In genomic region chr2:34944761-34945160, GRCm38 (mm10) we compare ENCODE assay signal across 8 mouse cellular contexts. TPM values are rescaled to one million over a fixed set of nuclear protein-coding genes. Genes with fewer than 3 reads are reported as not detected.
DNase-seq lines count a peak whose midpoint lies in the region; ATAC-seq and TF ChIP-seq lines count a peak whose summit lies in the region.

No protein-coding gene starts in this region.

- H3K27me3 ChIP-seq in kidney, adult 2 months (replicated peaks; ENCODE audit: control insufficient read depth, insufficient read depth, low read length), result no peaks in the 10 kb centered on the region
- no peaks in the 10 kb centered on the region for H3K27me3 ChIP-seq in kidney, embryonic 14.5 days (ENCODE audit: control insufficient read depth, insufficient read depth, low read length)
- peaks cover 3% of the 10 kb centered on the region; the same call in 1 of the 2 replicates for H3K27me3 ChIP-seq in heart, embryonic 16.5 days (ENCODE audit: control insufficient read depth, insufficient read depth, low read length)
- 0 out of 2 replicates have a peak, but pooled peaks cover 3% of the 10 kb centered on the region for H3K27me3 ChIP-seq in liver, embryonic 15.5 days

- H3K36me3 ChIP-seq in kidney, adult 2 months (ENCODE audit: control insufficient read depth, insufficient read depth, low read length), result no peaks in the 10 kb centered on the region
- H3K36me3 ChIP-seq in kidney, embryonic 14.5 days (ENCODE audit: control insufficient read depth, insufficient read depth, low read length), result no peaks in the 10 kb centered on the region
- H3K36me3 ChIP-seq in heart, embryonic 16.5 days (ENCODE audit: control insufficient read depth, insufficient read depth), result no peaks in the 10 kb centered on the region
- no peaks in the 10 kb centered on the region for H3K36me3 ChIP-seq in liver, embryonic 15.5 days (replicated peaks)

- peak; percentile 49 for DNase-seq in kidney, adult 2 months
- DNase-seq in c-Kit-positive CD71-positive TER-119-negative erythroid progenitor cells, embryonic 14.5 days (ENCODE audit: low read depth), result peak; percentile 14
- DNase-seq in spleen, postnatal 14 days (ENCODE audit: low spot score in 2 of 2), result peak; percentile 66 to 75
- no peak for DNase-seq in layer of hippocampus, adult 9-10 months (ENCODE audit: low spot score)

- no peak overlapping the region for H3K27ac ChIP-seq in kidney, adult 2 months (ENCODE audit: insufficient read depth, low read depth, low read length)
- no peak overlapping the region for H3K27ac ChIP-seq in kidney, embryonic 14.5 days (ENCODE audit: low read depth, low read length)
- no peak overlapping the region for H3K27ac ChIP-seq in heart, embryonic 16.5 days (ENCODE audit: low read length)
- H3K27ac ChIP-seq in liver, embryonic 15.5 days (replicated peaks), result no peak overlapping the region

- no peak for ATAC-seq in kidney, embryonic 14.5 days (ENCODE audit: low FRiP score, low TSS enrichment)
- ATAC-seq in heart, embryonic 16.5 days (replicated peaks; ENCODE audit: extremely low read depth, insufficient read depth, low FRiP score), result peak; percentile 57; the same call in 1 of the 2 replicates
- no peak for ATAC-seq in liver, embryonic 15.5 days (ENCODE audit: insufficient read depth)
- no peak for ATAC-seq in cerebellum, adult (ENCODE audit: insufficient number of reproducible peaks, low FRiP score, low TSS enrichment)

- H3K9me3 ChIP-seq in kidney, embryonic 14.5 days (ENCODE audit: control insufficient read depth, low read length), result no peaks in the 10 kb centered on the region
- H3K9me3 ChIP-seq in heart, embryonic 16.5 days (replicated peaks; ENCODE audit: control insufficient read depth, low read length), result no peaks in the 10 kb centered on the region
- H3K9me3 ChIP-seq in liver, embryonic 15.5 days (replicated peaks), result no peaks in the 10 kb centered on the region

- no peaks in the 10 kb centered on the region for H3K4me1 ChIP-seq in kidney, adult 2 months (ENCODE audit: control insufficient read depth, insufficient read depth, low read length)
- no peaks in the 10 kb centered on the region for H3K4me1 ChIP-seq in kidney, embryonic 14.5 days (ENCODE audit: control insufficient read depth, insufficient read depth, low read length)
- peaks cover 8% of the 10 kb centered on the region; the same call in 1 of the 2 replicates for H3K4me1 ChIP-seq in heart, embryonic 16.5 days (ENCODE audit: control insufficient read depth, insufficient read depth, low read length)
- H3K4me1 ChIP-seq in liver, embryonic 15.5 days (replicated peaks), result 0 out of 2 replicates have a peak, but pooled peaks cover 9% of the 10 kb centered on the region

- no peak for TF ChIP-seq POLR2A in kidney, adult 2 months (IDR thresholded peaks at IDR 0.05; ENCODE audit: low read depth, low read length)

- no peak overlapping the region for H3K4me3 ChIP-seq in kidney, adult 2 months (ENCODE audit: insufficient read depth, low read depth, low read length)
- no peak overlapping the region for H3K4me3 ChIP-seq in kidney, embryonic 14.5 days (ENCODE audit: low read length)
- H3K4me3 ChIP-seq in heart, embryonic 16.5 days (ENCODE audit: low read length), result peak overlapping the region; percentile 35; the same call in 1 of the 2 replicates
- no peak overlapping the region for H3K4me3 ChIP-seq in liver, embryonic 15.5 days (replicated peaks)

- H3K4me2 ChIP-seq in kidney, embryonic 14.5 days (replicated peaks; ENCODE audit: low read depth, low read length), result no peak overlapping the region
- H3K4me2 ChIP-seq in heart, embryonic 16.5 days (ENCODE audit: low read depth, low read length), result peak overlapping the region; percentile 56
- peak overlapping the region; percentile 40; the same call in 1 of the 2 replicates for H3K4me2 ChIP-seq in liver, embryonic 15.5 days

- H3K9ac ChIP-seq in kidney, embryonic 14.5 days (ENCODE audit: low read depth, low read length), result no peak overlapping the region
- H3K9ac ChIP-seq in heart, embryonic 16.5 days (ENCODE audit: low read length), result 0 out of 2 replicates have a peak overlapping the region, but pooled peaks have one; percentile 30
- no peak overlapping the region for H3K9ac ChIP-seq in liver, embryonic 15.5 days

- TF ChIP-seq CTCF in kidney, adult 2 months (conservative IDR thresholded peaks at IDR 0.05; ENCODE audit: insufficient read depth, insufficient read length, low read depth, low read length), result no peak

- 31% methylated on average over 8 of the region's 8 CpGs for WGBS in kidney, adult 2 months
- 14% methylated on average over 8 of the region's 8 CpGs for WGBS in kidney, embryonic 14.5 days
- WGBS in heart, embryonic 16.5 days, result 10% methylated on average over 8 of the region's 8 CpGs
- WGBS in liver, embryonic 15.5 days (ENCODE audit: insufficient replicate concordance), result 9% methylated on average over 8 of the region's 8 CpGs

RNA-seq across cellular contexts. Expression of gene Traf1, which starts 16.8 kb away (rescaled TPM):
- polyA plus RNA-seq in kidney, adult 2 months (2012; rRNA removed), result 4.3 and 9.3 TPM in 2 replicates
- polyA plus RNA-seq in kidney, embryonic 14.5 days (2014; fragmentation: Nextera tagmentation; extraction: Ambion mirVana), result 15.9 and 18.1 TPM in 2 replicates
- 2.7 and 3.3 TPM in 2 replicates for polyA plus RNA-seq in heart, embryonic 16.5 days (2015; fragmentation: Nextera tagmentation; extraction: Ambion mirVana)
- polyA plus RNA-seq in liver, embryonic 15.5 days (2015; fragmentation: Nextera tagmentation; extraction: Ambion mirVana), result 0.29 and 0.61 TPM in 2 replicates

RNA-seq across cellular contexts. Expression of gene Phf19, which starts 30.9 kb away (rescaled TPM):
- 0.60 and 0.66 TPM in 2 replicates for polyA plus RNA-seq in kidney, adult 2 months (2012; rRNA removed)
- polyA plus RNA-seq in kidney, embryonic 14.5 days (2014; fragmentation: Nextera tagmentation; extraction: Ambion mirVana), result 29.9 and 35.1 TPM in 2 replicates
- polyA plus RNA-seq in heart, embryonic 16.5 days (2015; fragmentation: Nextera tagmentation; extraction: Ambion mirVana), result 2.1 and 2.6 TPM in 2 replicates
- 1.5 and 1.8 TPM in 2 replicates for polyA plus RNA-seq in liver, embryonic 15.5 days (2015; fragmentation: Nextera tagmentation; extraction: Ambion mirVana)
